In genomic region chr9:99152699-99153490, GRCm38 (mm10) we compare ENCODE assay signal across 13 mouse cellular contexts. TPM values are rescaled to one million over a fixed set of nuclear protein-coding genes. Genes with fewer than 3 reads are reported as not detected.
DNase-seq lines count a peak whose midpoint lies in the region; ATAC-seq and TF ChIP-seq lines count a peak whose summit lies in the region.
"Had no signal": no experiment of that assay in that cellular context is flagged by ENCODE, and none has a peak within 500 bp of the region (broad histone marks: within the 10 kb centered on the region; RNA-seq: fewer than 3 reads in every experiment).

No protein-coding gene starts in this region.

- no peak for DNase-seq in embryonic facial prominence, embryonic 10.5 days (ENCODE audit: low spot score)
- no peak for DNase-seq in hindbrain, postnatal 0 days (ENCODE audit: low spot score)
- DNase-seq in lung, postnatal 10 days: peak; percentile 24
- DNase-seq in lung, adult 2 months: no peak
- no peak for DNase-seq in forebrain, postnatal 0 days
- DNase-seq in adrenal gland, postnatal 25 days: no peak
- DNase-seq: adrenal gland, adult 8-10 months; thymus, postnatal 4 days had no signal

- H3K9ac ChIP-seq in embryonic facial prominence, embryonic 15.5 days: no peak overlapping the region
- H3K9ac ChIP-seq in hindbrain, embryonic 13.5 days: no peak overlapping the region
- no peak overlapping the region for H3K9ac ChIP-seq in hindbrain, postnatal 0 days (replicated peaks; ENCODE audit: low read length)
- H3K9ac ChIP-seq in forebrain, postnatal 0 days: no peak overlapping the region
- H3K9ac ChIP-seq: neural tube, embryonic 13.5 days had no signal

- no peaks in the 10 kb centered on the region for H3K36me3 ChIP-seq in embryonic facial prominence, embryonic 15.5 days
- no peaks in the 10 kb centered on the region for H3K36me3 ChIP-seq in embryonic facial prominence, embryonic 10.5 days (replicated peaks)
- no peaks in the 10 kb centered on the region for H3K36me3 ChIP-seq in hindbrain, embryonic 13.5 days
- no peaks in the 10 kb centered on the region for H3K36me3 ChIP-seq in hindbrain, postnatal 0 days (ENCODE audit: insufficient read depth, low read length)
- H3K36me3 ChIP-seq in forebrain, postnatal 0 days (ENCODE audit: insufficient read depth): no peaks in the 10 kb centered on the region
- H3K36me3 ChIP-seq: neural tube, embryonic 13.5 days had no signal

- WGBS in embryonic facial prominence, embryonic 15.5 days: 57% methylated on average over 9 of the region's 9 CpGs
- WGBS in embryonic facial prominence, embryonic 10.5 days: 55% methylated on average over 9 of the region's 9 CpGs
- WGBS in hindbrain, embryonic 13.5 days: 27% methylated on average over 9 of the region's 9 CpGs
- WGBS in hindbrain, postnatal 0 days: 26% methylated on average over 9 of the region's 9 CpGs
- 32% methylated on average over 9 of the region's 9 CpGs for WGBS in lung, adult 2 months
- 29% methylated on average over 9 of the region's 9 CpGs for WGBS in forebrain, postnatal 0 days

- no peak for TF ChIP-seq POLR2A in lung, adult 2 months (IDR thresholded peaks at IDR 0.05; ENCODE audit: borderline replicate concordance, extremely low read depth, low read depth, low read length)

- H3K27me3 ChIP-seq in embryonic facial prominence, embryonic 15.5 days: no peaks in the 10 kb centered on the region
- H3K27me3 ChIP-seq in embryonic facial prominence, embryonic 10.5 days (replicated peaks; ENCODE audit: low read depth, poor library complexity, severe bottlenecking): no peaks in the 10 kb centered on the region
- H3K27me3 ChIP-seq in hindbrain, embryonic 13.5 days: no peaks in the 10 kb centered on the region
- no peaks in the 10 kb centered on the region for H3K27me3 ChIP-seq in hindbrain, postnatal 0 days (ENCODE audit: insufficient read depth, low read length)
- H3K27me3 ChIP-seq in forebrain, postnatal 0 days (ENCODE audit: insufficient read depth, low read length): no peaks in the 10 kb centered on the region
- H3K27me3 ChIP-seq: CH12.LX; neural tube, embryonic 13.5 days had no signal

- H3K4me3 ChIP-seq in embryonic facial prominence, embryonic 15.5 days (replicated peaks): no peak overlapping the region
- H3K4me3 ChIP-seq in embryonic facial prominence, embryonic 10.5 days: no peak overlapping the region
- H3K4me3 ChIP-seq in hindbrain, embryonic 13.5 days: no peak overlapping the region
- no peak overlapping the region for H3K4me3 ChIP-seq in hindbrain, postnatal 0 days (ENCODE audit: low read length)
- no peak overlapping the region for H3K4me3 ChIP-seq in lung, adult 2 months (replicated peaks; ENCODE audit: extremely low read depth, low read depth, low read length)
- H3K4me3 ChIP-seq in forebrain, postnatal 0 days (ENCODE audit: low read depth, low read length): no peak overlapping the region
- H3K4me3 ChIP-seq: neural tube, embryonic 13.5 days had no signal

- H3K27ac ChIP-seq in embryonic facial prominence, embryonic 15.5 days (replicated peaks): peak overlapping the region; percentile 8; the same call in 1 of the 2 replicates
- H3K27ac ChIP-seq in embryonic facial prominence, embryonic 10.5 days (replicated peaks): no peak overlapping the region
- H3K27ac ChIP-seq in hindbrain, embryonic 13.5 days: peak overlapping the region; percentile 44
- H3K27ac ChIP-seq in hindbrain, postnatal 0 days: no peak overlapping the region
- peak overlapping the region; percentile 50; the same call in 1 of the 2 replicates for H3K27ac ChIP-seq in forebrain, postnatal 0 days (ENCODE audit: low read depth, low read length)
- H3K27ac ChIP-seq: neural tube, embryonic 13.5 days had no signal

- no peak overlapping the region for H3K4me2 ChIP-seq in embryonic facial prominence, embryonic 15.5 days (replicated peaks)
- H3K4me2 ChIP-seq in hindbrain, embryonic 13.5 days: no peak overlapping the region
- no peak overlapping the region for H3K4me2 ChIP-seq in hindbrain, postnatal 0 days (ENCODE audit: low read depth, low read length)
- no peak overlapping the region for H3K4me2 ChIP-seq in forebrain, postnatal 0 days (ENCODE audit: low read depth)
- H3K4me2 ChIP-seq: neural tube, embryonic 13.5 days had no signal

- ATAC-seq in embryonic facial prominence, embryonic 15.5 days (ENCODE audit: insufficient number of reproducible peaks, low FRiP score, low TSS enrichment, low read depth): no peak
- no peak for ATAC-seq in hindbrain, embryonic 13.5 days (ENCODE audit: low FRiP score)
- no peak for ATAC-seq in hindbrain, postnatal 0 days
- peak; percentile 51; the same call in 1 of the 2 replicates for ATAC-seq in forebrain, postnatal 0 days
- ATAC-seq: midbrain, embryonic 16.5 days had no signal

- TF ChIP-seq CTCF in hindbrain, postnatal 0 days (IDR thresholded peaks at IDR 0.05; ENCODE audit: low read depth): no peak
- TF ChIP-seq CTCF in lung, adult 2 months (IDR thresholded peaks at IDR 0.05; ENCODE audit: insufficient read depth, low read length): no peak
- TF ChIP-seq CTCF in forebrain, postnatal 0 days (IDR thresholded peaks at IDR 0.05; ENCODE audit: low read depth): no peak

- H3K9me3 ChIP-seq in embryonic facial prominence, embryonic 15.5 days (replicated peaks): no peaks in the 10 kb centered on the region
- H3K9me3 ChIP-seq in embryonic facial prominence, embryonic 10.5 days: no peaks in the 10 kb centered on the region
- H3K9me3 ChIP-seq in hindbrain, embryonic 13.5 days: no peaks in the 10 kb centered on the region
- H3K9me3 ChIP-seq in hindbrain, postnatal 0 days (ENCODE audit: low read length): no peaks in the 10 kb centered on the region
- no peaks in the 10 kb centered on the region for H3K9me3 ChIP-seq in forebrain, postnatal 0 days (ENCODE audit: low read length)
- H3K9me3 ChIP-seq: neural tube, embryonic 13.5 days had no signal

- no peaks in the 10 kb centered on the region for H3K4me1 ChIP-seq in embryonic facial prominence, embryonic 15.5 days
- 0 out of 2 replicates have a peak, but pooled peaks cover 3% of the 10 kb centered on the region for H3K4me1 ChIP-seq in embryonic facial prominence, embryonic 10.5 days
- H3K4me1 ChIP-seq in hindbrain, embryonic 13.5 days (replicated peaks): peaks cover 17% of the 10 kb centered on the region
- H3K4me1 ChIP-seq in hindbrain, postnatal 0 days (ENCODE audit: insufficient read depth, low read length): peaks cover 4% of the 10 kb centered on the region; the same call in 1 of the 2 replicates
- H3K4me1 ChIP-seq in lung, adult 2 months (ENCODE audit: control insufficient read depth, insufficient read depth, low read length): no peaks in the 10 kb centered on the region
- no peaks in the 10 kb centered on the region for H3K4me1 ChIP-seq in forebrain, postnatal 0 days (ENCODE audit: insufficient read depth)

RNA-seq across cellular contexts. Expression of gene Pik3cb, which starts 12.5 kb away (rescaled TPM):
- polyA plus RNA-seq in embryonic facial prominence, embryonic 15.5 days (2015; fragmentation: Nextera tagmentation; extraction: Ambion mirVana): 1.3 and 1.6 TPM in 2 replicates
- polyA plus RNA-seq in embryonic facial prominence, embryonic 10.5 days (2016; fragmentation: Nextera tagmentation; extraction: Ambion mirVana): 1.3 and 1.4 TPM in 2 replicates
- polyA plus RNA-seq in hindbrain, embryonic 13.5 days (2015; fragmentation: Nextera tagmentation; extraction: Ambion mirVana): 3.2 and 4.3 TPM in 2 replicates
- 4.9 and 5.7 TPM in 2 replicates for total RNA-seq in hindbrain, postnatal 0 days (2014; rRNA removed)
- polyA plus RNA-seq in hindbrain, postnatal 0 days (2015; fragmentation: Nextera tagmentation; extraction: Ambion mirVana): 3.0 and 3.5 TPM in 2 replicates
- polyA plus RNA-seq in lung, adult 2 months (2012; rRNA removed): 6.4 and 11.1 TPM in 2 replicates
- total RNA-seq in forebrain, postnatal 0 days (2014; rRNA removed): 5.4 and 5.7 TPM in 2 replicates
- 2.1 and 2.2 TPM in 2 replicates for polyA plus RNA-seq in forebrain, postnatal 0 days (2015; fragmentation: Nextera tagmentation; extraction: Ambion mirVana)
- total RNA-seq in adrenal gland, postnatal 25 days (2021): 15.0 and 15.2 TPM in 2 replicates

Comparison
In these comparisons a context has a peak if more than half of its experiments do, and no peak if none do; other contexts are left out.
1. H3K27ac ChIP-seq: peak in embryonic facial prominence, embryonic 15.5 days (single experiment), hindbrain, embryonic 13.5 days (single experiment) and forebrain, postnatal 0 days (single experiment); none in embryonic facial prominence, embryonic 10.5 days (single experiment) and hindbrain, postnatal 0 days (single experiment).